Mouse (Mus musculus) activated CD4-positive, CD25-positive, alpha-beta regulatory T cell, adult 4 months (primary cell): ENCODE results near the gene Zfp213. TPM values are rescaled to one million over a fixed set of nuclear protein-coding genes. Genes with fewer than 3 reads are reported as not detected.
"Not testable (repeated sequence)": the region's sequence is repeated elsewhere in the genome, so short reads cannot be mapped to it uniquely, and the experiment has no call there.

ENCODE experiments used
- ATAC-seq: one replicate; pipeline ENCODE4 v1.8.0; 2017
- polyA plus RNA-seq, 2 experiments: library from polyadenylated mRNA; unstranded; fragments of 100-300 nt; shearing (Covaris generic); gene quantifications; one replicate each; pipeline ENCODE4 v1.2.1; 2017

The Zfp213 gene
- polyA plus RNA-seq, 2 experiments from 2014 or later, result 4.3 to 4.9 TPM

- no peak for ATAC-seq
These were observed 20.7 kb downstream of the Zfp213 start for GRCm38 (mm10) chr17:23543325-23543724.

GRCm38 (mm10) chr17:23542835-23543234 lies 21.2 kb downstream of the Zfp213 start:
- ATAC-seq, result no peak

DNA sequence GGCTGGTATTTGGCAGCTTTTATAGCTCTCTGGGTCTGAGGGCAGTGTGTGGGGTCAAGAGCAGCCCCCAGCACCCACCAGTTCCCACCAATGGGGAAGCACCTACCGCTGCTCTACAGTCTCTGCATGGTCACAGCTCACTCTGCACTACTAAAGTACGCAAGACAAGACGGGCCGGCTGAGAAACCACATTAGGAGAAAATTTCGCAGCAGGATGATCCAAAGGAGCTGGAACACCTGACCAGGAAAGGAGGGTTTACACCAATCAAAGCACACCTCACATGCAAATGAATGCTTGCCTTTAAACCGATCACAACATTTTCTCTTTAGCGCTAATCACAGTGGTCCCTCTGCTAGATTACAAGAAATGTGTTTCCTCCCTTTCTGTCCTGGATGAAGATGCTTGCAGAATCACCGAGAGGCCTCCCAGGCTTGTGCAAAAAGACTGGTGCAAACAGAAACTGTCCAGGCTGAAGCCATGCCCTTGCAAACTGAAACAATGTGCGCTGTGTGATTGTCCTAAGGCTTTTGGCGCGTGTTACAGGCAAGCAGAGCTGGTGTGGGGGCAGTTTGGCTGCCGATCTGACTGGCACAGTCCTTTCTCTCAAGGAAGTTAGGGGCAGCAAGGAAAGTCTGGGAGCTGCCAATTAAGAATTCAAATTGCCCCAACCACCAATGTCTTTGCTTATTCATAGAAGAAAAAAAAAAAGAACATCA lies 21.9 kb downstream of the Zfp213 start:
- no peak for ATAC-seq

DNA sequence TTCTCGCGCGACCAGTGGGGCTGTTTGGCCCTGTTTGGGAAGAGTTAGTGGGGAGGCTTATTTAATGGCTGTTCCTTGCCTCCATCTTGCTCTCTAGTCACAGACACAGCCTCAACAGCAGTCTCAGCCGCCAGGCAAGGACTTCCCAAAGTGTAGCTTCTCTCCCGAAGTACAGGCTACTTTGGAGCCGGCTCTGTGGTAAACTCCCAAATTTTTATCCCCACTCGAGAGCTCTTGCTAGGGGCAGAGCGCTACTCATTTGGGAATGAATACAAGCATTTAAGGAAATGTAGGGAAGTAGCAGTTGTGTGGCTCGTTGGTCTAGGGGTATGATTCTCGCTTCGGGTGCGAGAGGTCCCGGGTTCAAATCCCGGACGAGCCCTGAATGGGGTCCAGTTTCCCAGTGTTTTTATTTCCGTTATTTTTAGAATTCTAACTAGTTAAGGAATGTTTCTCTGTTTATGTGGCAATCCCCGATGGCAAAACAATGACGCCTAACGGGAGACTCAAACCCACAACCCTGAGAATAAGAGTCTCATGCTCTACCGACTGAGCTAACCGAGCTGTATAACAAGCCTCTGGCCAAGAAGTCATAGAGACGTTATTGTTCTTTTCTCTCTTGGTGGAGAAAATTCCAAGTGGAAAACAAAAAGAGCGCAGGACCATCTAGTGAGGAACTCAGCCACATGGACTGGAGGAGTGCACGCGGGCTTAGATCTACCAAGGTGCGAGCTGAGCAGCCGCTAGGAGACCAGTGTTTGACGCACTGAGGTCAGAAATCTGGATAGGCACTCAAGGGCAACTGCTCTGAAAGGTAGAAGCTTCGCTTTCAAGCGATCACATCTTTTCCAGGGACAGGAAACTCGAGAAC lies 23.2 kb downstream of the Zfp213 start:
- ATAC-seq, result no peak

DNA sequence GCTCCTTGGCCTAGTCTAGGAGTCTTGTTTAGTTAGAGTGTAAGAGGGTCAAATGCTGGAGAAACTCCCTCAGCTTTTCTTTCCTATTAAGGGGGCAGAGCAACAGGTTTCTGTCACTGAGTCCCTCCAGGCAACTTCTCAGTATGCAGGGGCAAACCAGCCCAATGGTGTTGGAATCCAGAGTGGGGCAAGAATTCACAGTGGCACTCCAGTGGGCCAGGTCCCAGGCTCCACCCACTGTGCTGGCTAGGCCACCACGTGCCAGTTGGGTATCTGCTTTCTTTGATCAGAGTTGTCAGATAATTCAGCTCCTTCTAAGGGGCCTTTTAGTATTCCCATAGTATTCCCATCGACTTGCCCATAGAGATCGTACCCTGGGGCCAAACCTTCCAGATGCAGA lies 23.9 kb downstream of the Zfp213 start:
- ATAC-seq, result no peak

DNA sequence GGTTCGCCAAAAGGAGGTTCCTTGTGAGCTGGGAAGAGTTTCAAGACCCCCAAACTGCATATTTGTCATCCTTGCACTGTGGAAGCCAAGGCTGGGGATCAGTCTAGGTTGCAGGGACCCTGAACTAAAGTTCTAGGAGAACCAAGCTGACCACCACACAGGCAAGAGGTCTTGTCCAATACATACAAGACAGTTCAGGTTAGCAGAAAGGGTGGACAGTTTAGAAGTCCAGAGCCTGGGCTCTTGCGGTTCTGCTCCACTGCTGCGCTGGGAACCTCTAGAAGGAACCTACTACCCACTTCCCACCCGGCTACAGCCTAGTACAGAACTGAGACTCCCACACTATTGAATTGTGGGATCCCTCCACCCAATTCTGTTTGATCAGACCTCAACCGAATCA lies 24.4 kb downstream of the Zfp213 start:
- no peak for ATAC-seq

GRCm38 (mm10) chr17:23538299-23539015 lies 25.6 kb downstream of the Zfp213 start:
- ATAC-seq, result no peak

DNA sequence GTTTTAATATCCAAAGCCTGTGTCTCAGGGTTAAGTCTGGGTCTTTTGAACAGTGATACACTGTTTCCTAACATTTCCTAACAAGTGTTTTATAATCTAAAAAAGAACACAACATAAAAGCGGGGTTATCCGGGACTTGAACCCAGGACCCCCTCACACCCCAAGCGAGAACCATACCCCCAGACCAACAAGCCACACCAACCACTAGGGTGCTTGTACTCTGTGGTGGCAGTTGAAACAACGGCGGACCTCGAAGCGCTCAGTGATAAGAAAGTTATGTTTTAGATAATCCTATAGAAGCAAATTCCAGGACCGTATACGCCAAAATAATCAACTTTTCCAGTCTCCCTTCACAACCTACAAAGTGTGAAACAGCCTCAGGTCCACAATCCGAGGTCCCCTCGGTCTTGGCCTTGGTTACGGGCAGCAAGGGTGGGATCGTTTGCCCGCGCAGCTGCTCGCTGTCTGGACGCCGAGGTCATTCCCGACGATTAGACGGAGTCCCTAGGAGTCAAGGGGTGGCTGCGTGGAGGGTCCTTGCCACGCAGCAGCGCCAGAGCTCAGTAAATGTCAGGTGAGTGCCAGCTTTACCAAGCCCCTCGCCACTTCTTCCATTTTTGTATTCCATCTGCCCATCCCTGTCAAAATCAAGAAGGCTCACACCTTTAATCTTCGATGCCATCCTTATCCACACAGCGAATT lies 26.3 kb downstream of the Zfp213 start:
- no peak for ATAC-seq

GRCm38 (mm10) chr17:23535046-23535788 lies 28.8 kb downstream of the Zfp213 start:
- not testable (repeated sequence) for ATAC-seq

DNA sequence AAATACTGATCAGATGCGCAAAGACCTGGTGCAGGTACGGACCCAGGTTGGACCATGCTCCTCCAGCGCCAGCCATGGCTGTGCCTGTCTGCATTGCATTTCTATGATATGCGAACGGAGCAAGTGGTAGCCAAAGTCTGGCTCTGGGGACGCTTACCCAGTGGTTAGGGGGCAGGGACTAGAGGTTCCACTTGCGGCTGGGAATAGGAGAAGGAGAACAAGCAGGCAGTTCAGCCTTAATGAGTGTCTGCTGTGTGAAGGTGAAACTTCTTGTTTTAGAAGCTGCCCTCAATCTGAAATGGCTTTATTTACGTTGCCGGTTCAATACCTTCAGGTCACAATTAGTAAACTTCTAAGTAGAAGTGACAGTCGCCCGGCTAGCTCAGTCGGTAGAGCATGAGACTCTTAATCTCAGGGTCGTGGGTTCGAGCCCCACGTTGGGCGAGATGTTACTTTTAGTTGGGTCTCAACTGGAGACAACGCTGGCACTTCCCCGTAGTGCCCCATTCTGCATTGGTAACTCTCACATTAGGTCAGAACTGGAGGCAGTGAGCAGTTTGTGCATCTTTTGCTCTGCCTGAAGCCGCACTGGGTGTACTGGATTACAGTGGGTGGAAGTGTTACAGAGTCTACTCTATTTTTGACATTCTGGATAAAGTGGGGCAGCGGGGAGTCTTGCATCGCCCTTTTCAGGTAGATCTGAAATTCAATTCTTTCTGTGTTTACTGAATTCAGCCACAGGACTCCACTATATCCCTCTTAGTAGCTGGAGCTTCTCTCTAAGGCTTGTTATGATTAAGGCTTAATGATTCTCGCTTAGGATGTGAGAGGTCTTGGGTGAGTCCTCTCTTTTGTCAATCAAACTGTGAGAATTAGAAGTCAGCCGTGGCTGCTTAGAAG lies 30.2 kb downstream of the Zfp213 start:
- not testable (repeated sequence) for ATAC-seq

DNA sequence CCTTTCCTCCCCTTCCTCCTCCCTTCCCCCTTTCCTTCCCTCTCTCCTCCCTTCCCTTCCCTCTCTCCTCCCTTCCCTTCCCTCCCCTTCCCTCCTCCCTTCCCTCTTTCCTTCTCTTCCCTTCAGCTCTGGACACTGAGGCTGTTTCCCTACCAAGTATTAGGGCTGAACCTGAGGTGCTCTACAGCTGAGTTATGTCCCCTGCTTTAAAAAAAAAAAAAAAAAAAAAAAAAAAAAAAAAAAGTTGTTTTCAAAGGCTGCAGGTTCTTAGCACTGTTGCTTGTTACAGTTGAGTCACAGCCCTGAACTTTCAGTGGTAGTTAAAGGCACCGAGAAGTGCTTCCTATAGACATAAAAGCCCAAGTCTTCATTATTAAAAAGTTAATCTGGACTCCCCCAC lies 32.6 kb downstream of the Zfp213 start:
- not testable (repeated sequence) for ATAC-seq

DNA sequence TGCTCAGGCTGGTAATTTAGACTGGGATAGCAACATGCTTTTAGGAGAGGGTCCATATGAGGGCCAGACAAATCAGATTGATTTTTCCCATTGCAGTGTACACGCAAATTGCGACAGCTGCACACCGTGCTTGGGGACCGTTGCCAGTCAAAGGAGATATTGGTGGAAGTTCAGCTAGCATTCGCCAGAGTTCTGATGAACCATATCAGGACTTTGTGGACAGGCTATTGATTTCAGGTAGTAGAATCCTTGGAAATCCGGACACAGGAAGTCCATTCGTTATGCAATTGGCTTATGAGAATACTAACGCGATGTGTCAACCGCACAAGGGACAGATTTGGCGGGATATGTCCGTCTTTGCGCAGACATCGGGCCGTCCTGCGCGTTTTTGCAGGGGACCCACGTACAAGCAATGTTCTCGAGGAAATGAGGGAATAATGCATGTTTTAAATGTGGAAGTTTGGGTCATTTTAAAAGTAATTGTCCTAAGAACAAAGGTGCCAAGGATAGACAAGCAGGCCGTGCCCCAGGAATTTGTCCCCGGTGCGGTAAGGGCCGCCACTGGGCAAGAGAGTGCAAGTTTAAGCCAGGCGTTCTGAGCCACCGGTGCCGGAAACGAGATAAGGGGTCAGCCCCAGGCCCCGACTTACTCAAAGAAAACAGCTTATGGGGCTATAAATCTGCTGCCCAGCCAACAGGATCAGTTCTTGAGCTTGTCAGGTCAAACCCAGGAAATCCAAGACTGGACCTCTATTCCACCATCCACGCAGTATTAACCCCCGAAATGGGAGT lies 40.9 kb downstream of the Zfp213 start:
- not testable (repeated sequence) for ATAC-seq

GRCm38 (mm10) chr17:23518701-23519423 lies 45.2 kb downstream of the Zfp213 start:
- ATAC-seq, result no peak

Other genes with a start within 250 kb of the Zfp213 start
- under 1 TPM in 1 of 2 experiments, not detected in 1; 0.03 TPM for gene Vmn2r115, start 220.5 kb downstream of the Zfp213 start, polyA plus RNA-seq
- gene Vmn2r116, start 179.6 kb downstream of the Zfp213 start, polyA plus RNA-seq, result not detected
- gene Vmn2r117, start 84.5 kb downstream of the Zfp213 start, polyA plus RNA-seq, result not detected
- gene Zfp13, start 35.2 kb upstream of the Zfp213 start, polyA plus RNA-seq, result not detected
- gene Zscan10, start 36.6 kb upstream of the Zfp213 start, polyA plus RNA-seq, result 1 to 10 TPM; 1.3 to 3.4 TPM
- gene Mmp25, start 81.0 kb upstream of the Zfp213 start, polyA plus RNA-seq, result 1 to 10 TPM; 1.0 to 2.0 TPM
- under 1 TPM in 1 of 2 experiments, not detected in 1; 0.49 TPM for gene Bicdl2, start 96.3 kb upstream of the Zfp213 start, polyA plus RNA-seq
- gene Hcfc1r1, start 109.4 kb upstream of the Zfp213 start, polyA plus RNA-seq, result 10 to 100 TPM; 62.9 to 71.5 TPM
- 10 to 100 TPM; 35.6 to 37.7 TPM for gene Thoc6, start 109.6 kb upstream of the Zfp213 start, polyA plus RNA-seq
- gene Tnfrsf12a, start 113.2 kb upstream of the Zfp213 start, polyA plus RNA-seq, result 1 to 10 TPM; 5.6 to 6.5 TPM
- not detected for gene Cldn6, start 115.0 kb upstream of the Zfp213 start, polyA plus RNA-seq
- gene Cldn9, start 119.8 kb upstream of the Zfp213 start, polyA plus RNA-seq, result not detected
- not detected for gene 1520401A03Rik, start 158.5 kb upstream of the Zfp213 start, polyA plus RNA-seq
- gene Pkmyt1, start 162.1 kb upstream of the Zfp213 start, polyA plus RNA-seq, result 10 to 100 TPM; 12.2 to 13.0 TPM
- 1 to 10 TPM in 1 of 2 experiments, under 1 TPM in 1; 0.91 to 2.7 TPM for gene Paqr4, start 176.6 kb upstream of the Zfp213 start, polyA plus RNA-seq
- gene Kremen2, start 181.6 kb upstream of the Zfp213 start, polyA plus RNA-seq, result 1 to 10 TPM in 1 of 2 experiments, under 1 TPM in 1; 0.71 to 1.2 TPM
- gene Flywch1, start 207.4 kb upstream of the Zfp213 start, polyA plus RNA-seq, result 10 to 100 TPM; 13.2 to 13.3 TPM
- 1 to 10 TPM; 2.2 to 3.2 TPM for gene Flywch2, start 221.8 kb upstream of the Zfp213 start, polyA plus RNA-seq
- gene Srrm2, start 226.3 kb upstream of the Zfp213 start, polyA plus RNA-seq, result 100 to 1,000 TPM; 234 to 326 TPM